Mouse (Mus musculus): Measurements from ENCODE around the gene Relt. TPM values are rescaled to one million over a fixed set of nuclear protein-coding genes. Genes with fewer than 3 reads are reported as not detected.

Gene Relt
- polyA plus RNA-seq, 1 experiment, result 79.2 TPM

GRCm38 (mm10) chr7:100835711-100836110 lies 27.5 kb downstream of the Relt start:
- 91% methylated on average over 6 of the region's 6 CpGs for WGBS
- H3K36me3 ChIP-seq (ENCODE audit: control insufficient read depth, insufficient read depth, low read length), result peaks cover 2% of the 10 kb centered on the region; the same call in 1 of the 2 replicates
- no peak overlapping the region for H3K27ac ChIP-seq (ENCODE audit: insufficient read depth, low read length)
- no peak for DNase-seq (ENCODE audit: low read depth in 1 of 2, low spot score in 2 of 2)
- no peaks in the 10 kb centered on the region for H3K27me3 ChIP-seq (ENCODE audit: control insufficient read depth, insufficient read depth, low read length)
- no peak for TF ChIP-seq CTCF (IDR thresholded peaks at IDR 0.05; ENCODE audit: extremely low read depth, insufficient read depth, insufficient read length, insufficient replicate concordance)
- TF ChIP-seq POLR2A (IDR thresholded peaks at IDR 0.05; ENCODE audit: low read depth, low read length), result no peak
- no peak overlapping the region for H3K4me3 ChIP-seq (ENCODE audit: extremely low read depth, insufficient read depth, insufficient read length)
- H3K4me1 ChIP-seq (ENCODE audit: control insufficient read depth, insufficient read depth, insufficient read length), result peaks cover 11% of the 10 kb centered on the region; the same call in 1 of the 2 replicates

- peaks cover 2% of the 10 kb centered on the region; the same call in 1 of the 2 replicates for H3K36me3 ChIP-seq (ENCODE audit: control insufficient read depth, insufficient read depth, low read length)
- no peak overlapping the region for H3K27ac ChIP-seq (ENCODE audit: insufficient read depth, low read length)
- no peaks in the 10 kb centered on the region for H3K27me3 ChIP-seq (ENCODE audit: control insufficient read depth, insufficient read depth, low read length)
- TF ChIP-seq CTCF (IDR thresholded peaks at IDR 0.05; ENCODE audit: extremely low read depth, insufficient read depth, insufficient read length, insufficient replicate concordance), result no peak
- H3K4me1 ChIP-seq (ENCODE audit: control insufficient read depth, insufficient read depth, insufficient read length), result peaks cover 11% of the 10 kb centered on the region; the same call in 1 of the 2 replicates
- 63% methylated on average over 7 of the region's 7 CpGs for WGBS
- DNase-seq (ENCODE audit: low read depth in 1 of 2, low spot score in 2 of 2), result peak in 1 of 2 experiments; percentile 41
- no peak overlapping the region for H3K4me3 ChIP-seq (ENCODE audit: extremely low read depth, insufficient read depth, insufficient read length)
These were observed 28.1 kb downstream of the Relt start for GRCm38 (mm10) chr7:100835168-100835567.

GRCm38 (mm10) chr7:100833859-100834258 lies 29.4 kb downstream of the Relt start:
- no peak for DNase-seq (ENCODE audit: low read depth in 1 of 2, low spot score in 2 of 2)
- peaks cover 2% of the 10 kb centered on the region; the same call in 1 of the 2 replicates for H3K36me3 ChIP-seq (ENCODE audit: control insufficient read depth, insufficient read depth, low read length)
- no peak for TF ChIP-seq CTCF (IDR thresholded peaks at IDR 0.05; ENCODE audit: extremely low read depth, insufficient read depth, insufficient read length, insufficient replicate concordance)
- TF ChIP-seq POLR2A (IDR thresholded peaks at IDR 0.05; ENCODE audit: low read depth, low read length), result no peak
- no peaks in the 10 kb centered on the region for H3K27me3 ChIP-seq (ENCODE audit: control insufficient read depth, insufficient read depth, low read length)
- H3K4me3 ChIP-seq (ENCODE audit: extremely low read depth, insufficient read depth, insufficient read length), result no peak overlapping the region
- peaks cover 11% of the 10 kb centered on the region; the same call in 1 of the 2 replicates for H3K4me1 ChIP-seq (ENCODE audit: control insufficient read depth, insufficient read depth, insufficient read length)
- WGBS, result 96% methylated on average over 1 of the region's 1 CpGs
- no peak overlapping the region for H3K27ac ChIP-seq (ENCODE audit: insufficient read depth, low read length)

DNA sequence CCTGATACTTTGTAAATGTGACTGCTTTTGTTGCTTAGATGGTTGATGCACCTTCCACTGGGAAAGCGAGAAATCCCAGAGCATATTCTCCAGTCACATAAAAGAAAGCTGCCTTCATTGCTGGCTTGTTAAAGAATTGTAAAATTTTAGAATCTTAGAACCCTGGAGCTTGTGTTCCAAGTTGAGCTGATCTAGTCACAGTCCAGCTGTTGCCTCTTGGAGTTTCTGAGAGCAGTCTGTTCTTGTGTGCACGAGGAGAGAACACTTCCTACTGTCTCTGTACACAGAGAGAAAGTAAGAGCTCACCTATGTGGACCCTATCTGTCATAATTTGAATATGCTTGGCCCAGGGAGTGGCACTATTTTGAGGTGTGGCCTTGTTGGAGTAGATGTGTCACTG lies 34.7 kb downstream of the Relt start:
- peaks cover 1% of the 10 kb centered on the region; the same call in 1 of the 2 replicates for H3K36me3 ChIP-seq (ENCODE audit: control insufficient read depth, insufficient read depth, low read length)
- H3K27me3 ChIP-seq (ENCODE audit: control insufficient read depth, insufficient read depth, low read length), result no peaks in the 10 kb centered on the region
- H3K4me1 ChIP-seq (ENCODE audit: control insufficient read depth, insufficient read depth, insufficient read length), result no peaks in the 10 kb centered on the region
- no peak for DNase-seq (ENCODE audit: low read depth in 1 of 2, low spot score in 2 of 2)
- WGBS, result 89% methylated on average over 2 of the region's 2 CpGs
- no peak overlapping the region for H3K27ac ChIP-seq (ENCODE audit: insufficient read depth, low read length)
- no peak overlapping the region for H3K4me3 ChIP-seq (ENCODE audit: extremely low read depth, insufficient read depth, insufficient read length)
- TF ChIP-seq CTCF (IDR thresholded peaks at IDR 0.05; ENCODE audit: extremely low read depth, insufficient read depth, insufficient read length, insufficient replicate concordance), result no peak
- TF ChIP-seq POLR2A (IDR thresholded peaks at IDR 0.05; ENCODE audit: low read depth, low read length), result no peak

GRCm38 (mm10) chr7:100824661-100825060 lies 38.6 kb downstream of the Relt start:
- no peaks in the 10 kb centered on the region for H3K27me3 ChIP-seq (ENCODE audit: control insufficient read depth, insufficient read depth, low read length)
- peaks cover 1% of the 10 kb centered on the region; the same call in 1 of the 2 replicates for H3K36me3 ChIP-seq (ENCODE audit: control insufficient read depth, insufficient read depth, low read length)
- no peak overlapping the region for H3K27ac ChIP-seq (ENCODE audit: insufficient read depth, low read length)
- H3K4me3 ChIP-seq (ENCODE audit: extremely low read depth, insufficient read depth, insufficient read length), result no peak overlapping the region
- H3K4me1 ChIP-seq (ENCODE audit: control insufficient read depth, insufficient read depth, insufficient read length), result no peaks in the 10 kb centered on the region
- TF ChIP-seq CTCF (IDR thresholded peaks at IDR 0.05; ENCODE audit: extremely low read depth, insufficient read depth, insufficient read length, insufficient replicate concordance) (no peak), POLR2A (IDR thresholded peaks at IDR 0.05; ENCODE audit: low read depth, low read length) (no peak)
- 95% methylated on average over 3 of the region's 3 CpGs for WGBS
- DNase-seq (ENCODE audit: low read depth in 1 of 2, low spot score in 2 of 2), result no peak

DNA sequence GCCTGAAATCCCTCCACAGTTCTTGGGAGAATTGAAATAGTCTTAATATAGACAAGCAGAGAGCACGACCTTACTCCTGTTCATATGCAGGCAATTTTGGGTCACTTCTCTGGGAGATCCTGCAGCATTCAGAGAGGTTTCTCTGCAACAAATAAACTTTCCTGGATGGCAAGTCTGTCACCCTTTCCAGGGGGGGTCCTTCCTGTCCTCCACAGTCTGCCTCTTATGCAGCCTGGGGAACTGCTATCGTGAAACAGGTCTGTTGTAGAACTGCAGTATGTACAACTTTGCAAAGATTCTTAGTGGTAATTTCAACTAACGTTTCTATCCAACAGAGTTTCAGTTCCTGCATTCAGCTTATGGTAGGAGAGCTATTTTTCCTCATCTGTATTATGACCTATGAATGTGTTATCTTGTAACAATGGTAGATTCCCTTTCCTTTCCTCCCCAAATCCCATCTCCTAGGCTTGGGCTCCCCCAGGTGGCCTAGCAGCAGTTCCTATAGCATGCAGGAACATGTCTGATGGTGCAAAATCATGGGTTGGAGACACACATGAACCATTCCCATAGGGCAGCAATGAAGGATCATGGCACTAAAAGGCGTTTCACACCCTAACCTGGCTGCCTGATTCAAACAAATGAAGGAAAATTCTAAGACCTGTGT lies 44.7 kb downstream of the Relt start:
- DNase-seq (ENCODE audit: low read depth in 1 of 2, low spot score in 2 of 2), result no peak
- H3K4me1 ChIP-seq (ENCODE audit: control insufficient read depth, insufficient read depth, insufficient read length), result peaks cover 6% of the 10 kb centered on the region; the same call in 1 of the 2 replicates
- TF ChIP-seq POLR2A (IDR thresholded peaks at IDR 0.05; ENCODE audit: low read depth, low read length) (no peak), CTCF (IDR thresholded peaks at IDR 0.05; ENCODE audit: extremely low read depth, insufficient read depth, insufficient read length, insufficient replicate concordance) (no peak)
- 61% methylated on average over 4 of the region's 4 CpGs for WGBS
- no peak overlapping the region for H3K27ac ChIP-seq (ENCODE audit: insufficient read depth, low read length)
- H3K27me3 ChIP-seq (ENCODE audit: control insufficient read depth, insufficient read depth, low read length), result no peaks in the 10 kb centered on the region
- H3K36me3 ChIP-seq (ENCODE audit: control insufficient read depth, insufficient read depth, low read length), result no peaks in the 10 kb centered on the region
- no peak overlapping the region for H3K4me3 ChIP-seq (ENCODE audit: extremely low read depth, insufficient read depth, insufficient read length)

DNA sequence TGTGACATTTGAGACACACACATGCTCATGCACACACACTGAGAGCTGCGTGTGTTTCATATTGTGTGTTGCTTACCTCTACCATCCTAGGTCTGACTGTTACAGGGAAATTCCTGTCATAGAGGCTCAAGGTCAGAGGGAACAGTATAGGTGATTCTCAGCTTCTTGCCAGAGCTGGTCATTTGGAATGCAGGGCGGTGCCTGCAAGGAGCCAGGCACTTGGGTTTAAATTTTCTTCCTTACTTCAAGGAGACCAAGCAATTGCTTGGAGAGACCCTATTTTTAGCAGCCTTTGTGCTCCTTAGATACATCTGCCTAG lies 45.8 kb downstream of the Relt start:
- Histone ChIP-seq H3K4me1 (ENCODE audit: control insufficient read depth, insufficient read depth, insufficient read length) (peaks cover 6% of the 10 kb centered on the region; the same call in 1 of the 2 replicates), H3K4me3 (ENCODE audit: extremely low read depth, insufficient read depth, insufficient read length) (no peak overlapping the region), H3K36me3 (ENCODE audit: control insufficient read depth, insufficient read depth, low read length) (no peaks in the 10 kb centered on the region), H3K27ac (ENCODE audit: insufficient read depth, low read length) (no peak overlapping the region), H3K27me3 (ENCODE audit: control insufficient read depth, insufficient read depth, low read length) (no peaks in the 10 kb centered on the region)
- TF ChIP-seq CTCF (IDR thresholded peaks at IDR 0.05; ENCODE audit: extremely low read depth, insufficient read depth, insufficient read length, insufficient replicate concordance) (no peak), POLR2A (IDR thresholded peaks at IDR 0.05; ENCODE audit: low read depth, low read length) (no peak)
- 61% methylated on average over 2 of the region's 2 CpGs for WGBS
- no peak for DNase-seq (ENCODE audit: low read depth in 1 of 2, low spot score in 2 of 2)
